Mouse (Mus musculus) erythroblast, embryonic 14.5 days (primary cell): ENCODE measurements around the gene Ncbp2. TPM values are rescaled to one million over a fixed set of nuclear protein-coding genes. Genes with fewer than 3 reads are reported as not detected.

Source experiments
- H3K27me3 ChIP-seq: 2 replicates; pipeline ENCODE4 v1.6.1; 2012; ENCODE audit warnings: inconsistent platforms; ENCODE audit not compliant: control insufficient read depth
- H3K36me3 ChIP-seq: 2 replicates; pipeline ENCODE4 v1.6.1; 2012; ENCODE audit warnings: mild to moderate bottlenecking, inconsistent platforms; ENCODE audit not compliant: control insufficient read depth
- H3K4me1 ChIP-seq: 2 replicates; pipeline ENCODE4 v1.6.1; 2012; ENCODE audit warnings: inconsistent platforms; ENCODE audit not compliant: control insufficient read depth
- H3K4me3 ChIP-seq: replicated peaks from 2 replicates; pipeline ENCODE3; 2012; ENCODE audit warnings: moderate library complexity, mild to moderate bottlenecking, inconsistent platforms
- H3K9me3 ChIP-seq: 2 replicates; pipeline ENCODE4 v1.6.1; 2012; ENCODE audit warnings: low read length, inconsistent platforms, mixed read lengths; ENCODE audit not compliant: control insufficient read depth
- GATA1 ChIP-seq: IDR thresholded peaks from 2 replicates; pipeline ENCODE4 v1.6.1; 2012; ENCODE audit warnings: low read length, inconsistent platforms, mixed read lengths
- TAL1 ChIP-seq: IDR thresholded peaks from 3 replicates; pipeline ENCODE4 v1.6.1; 2012; ENCODE audit warnings: low read length, inconsistent platforms, mixed read lengths
- polyA plus RNA-seq: library from polyadenylated mRNA; stranded (reverse); fragments of >175 nt; gene quantifications from 2 replicates; pipeline ENCODE4 v1.2.3, GENCODE M21; 2012

Gene Ncbp2
- polyA plus RNA-seq, 1 experiment = 7.7 TPM

GRCm38 (mm10) chr16:31910281-31910847, 37.9 kb upstream of the Ncbp2 start:
- no peaks in the 10 kb centered on the region for H3K36me3 ChIP-seq
- peaks cover 12% of the 10 kb centered on the region for H3K4me1 ChIP-seq
- no peaks in the 10 kb centered on the region for H3K9me3 ChIP-seq
- no peak overlapping the region for H3K4me3 ChIP-seq
- H3K27me3 ChIP-seq = peaks cover 15% of the 10 kb centered on the region
- TF ChIP-seq GATA1 (no peak), TAL1 (no peak)

GRCm38 (mm10) chr16:31917776-31918175, 30.5 kb upstream of the Ncbp2 start:
- H3K4me1 ChIP-seq = no peaks in the 10 kb centered on the region; the same call in 1 of the 2 replicates

GRCm38 (mm10) chr16:31918248-31918724, 30.0 kb upstream of the Ncbp2 start:
- TF ChIP-seq TAL1 = no peak
- TF ChIP-seq GATA1 = no peak
- H3K27me3 ChIP-seq = no peaks in the 10 kb centered on the region; the same call in 1 of the 2 replicates
- H3K4me3 ChIP-seq = no peak overlapping the region

More at GRCm38 (mm10) chr16:31917776-31918175, 30.5 kb upstream of the Ncbp2 start:
- H3K36me3 ChIP-seq = no peaks in the 10 kb centered on the region
- no peaks in the 10 kb centered on the region for H3K9me3 ChIP-seq
- TF ChIP-seq TAL1 (no peak), GATA1 (no peak)
- no peaks in the 10 kb centered on the region; the same call in 1 of the 2 replicates for H3K27me3 ChIP-seq
- H3K4me3 ChIP-seq = no peak overlapping the region

GRCm38 (mm10) chr16:31924368-31924767, 23.9 kb upstream of the Ncbp2 start:
- Histone ChIP-seq H3K27me3 (no peaks in the 10 kb centered on the region), H3K4me1 (no peaks in the 10 kb centered on the region), H3K9me3 (no peaks in the 10 kb centered on the region), H3K36me3 (no peaks in the 10 kb centered on the region), H3K4me3 (no peak overlapping the region)
- no peak for TF ChIP-seq GATA1
- TF ChIP-seq TAL1 = no peak

More at GRCm38 (mm10) chr16:31918248-31918724, 30.0 kb upstream of the Ncbp2 start:
- Histone ChIP-seq H3K4me1 (no peaks in the 10 kb centered on the region; the same call in 1 of the 2 replicates), H3K36me3 (no peaks in the 10 kb centered on the region), H3K9me3 (no peaks in the 10 kb centered on the region)

- H3K36me3 ChIP-seq = no peaks in the 10 kb centered on the region
- no peak for TF ChIP-seq TAL1
- TF ChIP-seq GATA1 = no peak
- no peaks in the 10 kb centered on the region for H3K4me1 ChIP-seq
- peaks cover 3% of the 10 kb centered on the region; the same call in 1 of the 2 replicates for H3K27me3 ChIP-seq
- H3K4me3 ChIP-seq = no peak overlapping the region
- no peaks in the 10 kb centered on the region for H3K9me3 ChIP-seq
Observed at GRCm38 (mm10) chr16:31926091-31926490, 22.2 kb upstream of the Ncbp2 start.

GRCm38 (mm10) chr16:31926547-31927182, 21.6 kb upstream of the Ncbp2 start:
- Histone ChIP-seq H3K27me3 (peaks cover 7% of the 10 kb centered on the region), H3K9me3 (no peaks in the 10 kb centered on the region), H3K4me3 (no peak overlapping the region), H3K4me1 (no peaks in the 10 kb centered on the region), H3K36me3 (no peaks in the 10 kb centered on the region)
- TF ChIP-seq GATA1 (no peak), TAL1 (no peak)

- H3K9me3 ChIP-seq = no peaks in the 10 kb centered on the region
- TF ChIP-seq GATA1 (no peak), TAL1 (no peak)
- peaks cover 13% of the 10 kb centered on the region for H3K27me3 ChIP-seq
- H3K4me1 ChIP-seq = no peaks in the 10 kb centered on the region
- no peak overlapping the region for H3K4me3 ChIP-seq
- no peaks in the 10 kb centered on the region for H3K36me3 ChIP-seq
Observed at GRCm38 (mm10) chr16:31927412-31927811, 20.9 kb upstream of the Ncbp2 start.

- TF ChIP-seq TAL1 (no peak), GATA1 (no peak)
- peaks cover 9% of the 10 kb centered on the region; the same call in 1 of the 2 replicates for H3K9me3 ChIP-seq
- no peak overlapping the region for H3K4me3 ChIP-seq
- peaks cover 52% of the 10 kb centered on the region for H3K27me3 ChIP-seq
- H3K4me1 ChIP-seq = peaks cover 15% of the 10 kb centered on the region
- no peaks in the 10 kb centered on the region for H3K36me3 ChIP-seq
Observed at GRCm38 (mm10) chr16:31931330-31931729, 17.0 kb upstream of the Ncbp2 start.

GRCm38 (mm10) chr16:31932255-31932654, 16.1 kb upstream of the Ncbp2 start:
- Histone ChIP-seq H3K4me3 (no peak overlapping the region), H3K9me3 (peaks cover 14% of the 10 kb centered on the region), H3K4me1 (peaks cover 15% of the 10 kb centered on the region), H3K27me3 (peaks cover 59% of the 10 kb centered on the region), H3K36me3 (no peaks in the 10 kb centered on the region)
- no peak for TF ChIP-seq TAL1
- no peak for TF ChIP-seq GATA1
